Mouse (Mus musculus): ENCODE measurements at regions not wholly inside any gene's neighbourhood (a gene's known extent, or its start where the extent isn't known, plus 50 kb on each side); places are given as distances from the start of the nearest gene placed in this dataset.

DNA sequence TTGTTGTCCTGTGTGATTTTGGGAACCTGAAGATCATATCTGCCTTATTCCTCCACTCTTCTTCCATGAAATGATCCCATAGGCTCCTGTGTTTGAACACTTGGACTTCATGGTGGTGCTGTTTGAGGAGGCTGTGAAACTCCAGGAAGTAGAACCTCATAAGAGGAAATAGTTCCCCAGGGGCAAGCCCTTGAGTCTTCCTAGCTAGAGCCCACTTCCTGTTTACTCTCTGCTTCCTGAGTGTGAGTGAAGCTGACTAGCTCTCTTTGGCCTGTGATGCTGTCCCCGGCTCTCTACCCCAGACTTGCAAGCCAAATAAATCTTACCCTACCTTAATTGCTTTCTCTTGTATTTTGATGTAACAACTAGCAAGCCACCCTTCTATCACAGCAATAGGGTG is 597.0 kb downstream of the Ebf1 start:
- no peak for TF ChIP-seq POLR2A (IDR thresholded peaks at IDR 0.05; ENCODE audit: borderline replicate concordance, extremely low read depth, low read depth, low read length)
- no peak for TF ChIP-seq CTCF (IDR thresholded peaks at IDR 0.05; ENCODE audit: insufficient read depth, low read length)

Measured in lung, adult 2 months (tissue).